Mouse (Mus musculus): ENCODE measurements around the gene Serpinb9b.
A peak's percentile ranks its signal among the peaks of the same experiment; 100 is the strongest.

Gene Serpinb9b

GRCm38 (mm10) chr13:33043542-33043941 is 16.3 kb downstream of the Serpinb9b start:
- DNase-seq (ENCODE audit: low spot score in 2 of 2) = no peak

GRCm38 (mm10) chr13:33047234-33047633 is 20.0 kb downstream of the Serpinb9b start:
- no peak for DNase-seq (ENCODE audit: low spot score in 2 of 2)

- no peak for DNase-seq (ENCODE audit: low spot score in 2 of 2)
Observed at GRCm38 (mm10) chr13:33048187-33048586, 21.0 kb downstream of the Serpinb9b start.

- no peak for DNase-seq (ENCODE audit: low spot score in 2 of 2)
Observed at GRCm38 (mm10) chr13:33051697-33052096, 24.5 kb downstream of the Serpinb9b start.

- no peak for DNase-seq (ENCODE audit: low spot score in 2 of 2)
Observed at GRCm38 (mm10) chr13:33063048-33063447, 35.8 kb downstream of the Serpinb9b start.

DNA sequence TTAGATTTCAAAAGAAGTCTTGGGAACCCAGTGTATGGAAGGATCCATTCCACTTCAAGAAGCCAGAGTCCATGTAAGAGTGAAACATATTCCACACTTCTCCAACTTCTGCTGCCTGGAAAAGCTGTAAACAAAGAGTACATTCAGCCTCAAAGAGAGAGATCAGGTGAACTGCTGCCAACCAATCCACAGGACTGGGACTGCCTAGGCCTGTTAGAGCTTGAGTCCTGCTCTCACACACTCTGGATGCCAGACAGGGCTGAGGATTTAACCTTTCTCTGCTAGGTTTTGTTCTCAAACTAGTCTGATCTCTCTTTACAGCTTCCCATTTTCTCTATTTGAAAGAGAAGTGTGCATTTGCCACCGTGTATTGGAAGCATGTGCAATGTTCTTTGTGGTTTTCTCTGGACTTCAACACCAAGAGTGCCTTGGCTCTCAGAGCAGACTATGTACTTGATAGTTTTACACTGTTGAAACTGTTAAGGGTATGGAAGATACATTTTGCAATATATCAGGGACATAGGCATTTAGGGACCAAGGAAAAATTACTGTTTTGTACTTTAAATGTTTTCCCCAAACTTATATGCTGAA is 40.3 kb downstream of the Serpinb9b start:
- DNase-seq (ENCODE audit: low spot score in 2 of 2) = no peak

- no peak for DNase-seq (ENCODE audit: low spot score in 2 of 2)
Observed at GRCm38 (mm10) chr13:33068164-33068563, 40.9 kb downstream of the Serpinb9b start.

- DNase-seq (ENCODE audit: low spot score in 2 of 2) = no peak
Observed at GRCm38 (mm10) chr13:33071776-33072175, 44.6 kb downstream of the Serpinb9b start.

DNA sequence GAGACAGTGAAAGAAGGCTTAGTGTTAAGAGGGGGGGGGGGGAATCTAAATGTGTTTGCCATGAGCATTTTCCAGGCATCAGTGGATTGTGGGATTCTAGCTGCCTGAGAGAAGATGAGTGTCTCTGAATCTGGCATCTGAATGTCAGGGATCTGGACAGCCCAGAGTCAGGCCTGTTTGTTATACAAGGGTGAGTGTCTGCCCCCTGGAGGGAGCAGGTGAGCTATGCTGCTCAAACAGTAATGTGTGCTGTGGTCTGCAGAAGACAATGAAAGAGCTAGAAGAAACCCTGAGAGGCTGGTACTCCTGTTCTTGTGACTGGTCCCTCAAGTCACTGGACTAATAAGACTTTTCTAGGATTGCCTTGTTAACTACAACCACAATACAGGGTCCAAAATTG is 46.8 kb downstream of the Serpinb9b start:
- DNase-seq (ENCODE audit: low spot score in 2 of 2) = peak in 1 of 2 experiments; percentile 38

- no peak for DNase-seq (ENCODE audit: low spot score in 2 of 2)
Observed at GRCm38 (mm10) chr13:33076247-33076646, 49.0 kb downstream of the Serpinb9b start.

- DNase-seq (ENCODE audit: low spot score in 2 of 2) = no peak
Observed at GRCm38 (mm10) chr13:33077026-33077685, 49.9 kb downstream of the Serpinb9b start.

DNA sequence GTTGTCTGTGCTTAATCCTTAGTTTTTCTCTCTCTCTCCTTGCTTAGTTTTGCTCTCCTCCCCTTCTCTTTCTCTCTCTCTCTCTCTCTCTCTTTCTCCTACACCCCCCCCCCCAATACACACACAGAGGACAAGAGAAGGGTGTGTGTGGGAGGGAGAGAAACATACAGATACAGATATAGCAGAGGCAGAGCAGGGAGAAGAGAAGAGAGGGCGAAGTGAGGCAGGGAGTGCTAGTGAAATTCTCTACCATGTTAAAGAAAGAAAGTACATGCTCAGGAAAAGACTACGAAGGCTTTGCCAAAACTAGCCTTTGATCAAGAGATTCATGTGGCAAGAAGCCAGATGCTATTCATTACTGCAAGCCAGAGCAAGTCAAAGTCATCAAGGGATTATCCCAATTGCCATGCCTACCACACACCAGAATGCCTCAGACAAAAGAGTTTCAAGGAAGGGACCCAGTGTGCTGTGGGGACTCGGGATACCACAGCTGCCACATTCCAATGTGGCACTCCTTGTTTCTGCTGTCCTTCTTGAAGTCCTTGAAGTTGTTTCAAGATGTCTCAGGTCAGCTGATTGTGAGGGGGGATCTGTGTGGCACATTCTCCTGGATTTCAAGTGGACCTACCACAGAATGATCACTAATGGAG is 51.0 kb downstream of the Serpinb9b start, which contains the start of gene Serpinb1b:
TSS of gene Serpinb1b (plus strand) at position 520 of the 650 bp plus-strand sequence.
- no peak for DNase-seq (ENCODE audit: low spot score in 2 of 2)

DNA sequence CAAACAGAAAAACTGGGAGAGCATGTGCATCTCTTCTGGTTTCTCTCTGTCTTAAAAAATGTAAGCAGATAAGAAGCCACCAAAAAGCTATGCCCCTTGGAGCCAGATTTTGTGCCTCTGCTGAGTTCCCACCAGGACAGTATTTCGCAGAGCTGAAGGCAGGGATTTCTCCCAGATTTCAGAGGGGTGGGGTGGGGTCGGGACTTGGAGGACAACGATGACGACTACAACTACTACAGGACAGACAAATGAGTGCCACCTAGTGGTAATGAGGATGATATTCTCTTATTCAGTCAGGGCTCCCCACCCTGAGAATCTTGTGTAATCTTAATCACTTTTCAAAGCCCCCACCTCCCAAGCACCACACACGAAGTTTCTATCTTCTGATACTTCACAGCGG is 52.2 kb downstream of the Serpinb9b start:
- no peak for DNase-seq (ENCODE audit: low spot score in 2 of 2)

DNA sequence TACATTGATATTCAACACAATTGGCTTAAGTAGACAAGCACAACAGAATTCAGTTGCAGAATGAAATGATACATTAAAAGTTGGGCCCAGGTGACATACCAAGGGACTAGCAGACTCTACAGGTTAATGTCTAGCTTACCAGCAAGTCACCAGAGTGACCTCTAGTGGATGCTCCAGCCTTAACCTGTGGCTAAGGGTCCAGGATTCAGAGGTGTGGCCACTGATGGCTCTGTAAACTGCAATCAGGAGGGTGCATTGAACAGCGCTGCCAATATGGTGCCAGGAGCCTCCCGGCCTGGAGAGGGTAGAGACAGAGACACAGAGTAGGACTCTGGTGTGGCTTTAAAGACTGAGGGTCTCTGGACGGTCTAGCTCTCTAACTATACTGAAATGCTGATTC is 53.1 kb downstream of the Serpinb9b start:
- DNase-seq (ENCODE audit: low spot score in 2 of 2) = no peak

DNA sequence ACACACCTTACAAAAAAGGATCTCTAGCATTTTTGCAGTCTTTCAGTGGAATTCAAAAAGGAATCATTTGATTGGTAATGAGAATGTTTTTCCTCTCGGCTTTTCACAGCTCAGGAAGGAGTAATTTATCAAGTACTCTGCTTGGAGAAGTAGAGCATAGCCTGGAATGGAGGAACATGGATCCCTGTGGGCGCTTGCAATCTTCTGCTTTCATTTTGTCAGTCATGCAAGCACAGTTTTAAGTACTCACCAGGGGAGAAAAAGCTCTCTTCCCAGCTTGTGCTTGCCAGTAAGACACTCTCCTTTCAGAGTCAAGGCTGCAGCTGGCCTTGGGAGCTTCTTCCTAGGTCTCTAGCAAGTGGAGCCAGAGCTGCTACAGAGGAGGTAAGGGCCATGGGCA is 56.6 kb downstream of the Serpinb9b start:
- no peak for DNase-seq (ENCODE audit: low spot score in 2 of 2)

GRCm38 (mm10) chr13:33084975-33085694 is 57.9 kb downstream of the Serpinb9b start:
- no peak for DNase-seq (ENCODE audit: low spot score in 2 of 2)

- peak; percentile 25 to 36 for DNase-seq (ENCODE audit: low spot score in 2 of 2)
Observed at GRCm38 (mm10) chr13:33085695-33086432, 58.6 kb downstream of the Serpinb9b start.

- DNase-seq (ENCODE audit: low spot score in 2 of 2) = no peak
Observed at GRCm38 (mm10) chr13:33089566-33089965, 62.4 kb downstream of the Serpinb9b start.

GRCm38 (mm10) chr13:33090546-33090945 is 63.3 kb downstream of the Serpinb9b start:
- no peak for DNase-seq (ENCODE audit: low spot score in 2 of 2)

- no peak for DNase-seq (ENCODE audit: low spot score in 2 of 2)
Observed at GRCm38 (mm10) chr13:33091306-33091705, 64.1 kb downstream of the Serpinb9b start.
